Mouse (Mus musculus) kidney, postnatal 36 days (tissue): ENCODE measurements around the gene Map3k21.
A peak's percentile ranks its signal among the peaks of the same experiment; 100 is the strongest.

ENCODE experiments used
- DNase-seq, 2 experiments: peaks; one replicate each; pipeline ENCODE4 v3.0.0; 2021 to 2022; ENCODE audit warnings: mixed read lengths in 2 of 2

Gene Map3k21

DNA sequence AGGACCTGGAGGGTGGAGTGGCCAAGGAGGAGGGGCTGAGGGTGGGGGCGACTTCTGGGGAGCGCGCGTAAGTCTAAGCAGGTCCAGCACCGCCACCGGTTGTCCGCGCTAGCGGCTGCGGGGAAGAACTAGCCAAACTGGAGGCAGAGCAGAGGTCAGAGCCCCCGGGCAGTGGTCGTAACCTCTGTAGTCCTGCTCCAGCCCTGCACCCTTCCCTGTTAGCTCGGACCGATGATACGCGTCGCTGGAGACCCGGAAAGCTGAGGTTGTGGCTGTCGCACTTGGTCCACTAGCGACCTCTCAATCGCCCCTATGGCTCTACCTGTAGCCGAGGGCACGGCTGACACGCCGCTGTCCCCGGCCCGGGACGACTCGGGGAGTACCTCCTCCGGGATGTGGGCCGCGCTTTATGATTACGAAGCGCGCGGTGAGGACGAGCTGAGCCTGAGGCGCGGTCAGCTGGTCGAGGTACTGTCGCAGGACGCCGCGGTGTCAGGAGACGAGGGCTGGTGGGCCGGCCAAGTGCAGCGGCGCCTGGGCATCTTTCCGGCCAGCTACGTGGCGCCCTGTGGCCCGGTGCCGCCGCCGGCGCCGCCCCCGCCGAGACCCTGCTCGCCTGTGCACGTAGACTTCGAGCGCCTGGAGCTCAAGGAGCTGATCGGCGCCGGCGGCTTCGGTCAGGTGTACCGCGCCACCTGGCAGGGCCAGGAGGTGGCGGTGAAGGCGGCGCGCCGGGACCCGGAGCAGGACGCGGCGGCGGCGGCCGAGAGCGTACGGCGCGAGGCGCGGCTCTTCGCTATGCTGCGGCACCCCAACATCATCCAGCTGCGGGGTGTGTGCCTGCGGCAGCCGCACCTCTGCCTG, at the start of gene Map3k21:
Gene Map3k21 (plus strand): TSS at position 86 of the 864 bp plus-strand sequence.
- DNase-seq, result peak in 1 of 2 experiments; percentile 65

DNA sequence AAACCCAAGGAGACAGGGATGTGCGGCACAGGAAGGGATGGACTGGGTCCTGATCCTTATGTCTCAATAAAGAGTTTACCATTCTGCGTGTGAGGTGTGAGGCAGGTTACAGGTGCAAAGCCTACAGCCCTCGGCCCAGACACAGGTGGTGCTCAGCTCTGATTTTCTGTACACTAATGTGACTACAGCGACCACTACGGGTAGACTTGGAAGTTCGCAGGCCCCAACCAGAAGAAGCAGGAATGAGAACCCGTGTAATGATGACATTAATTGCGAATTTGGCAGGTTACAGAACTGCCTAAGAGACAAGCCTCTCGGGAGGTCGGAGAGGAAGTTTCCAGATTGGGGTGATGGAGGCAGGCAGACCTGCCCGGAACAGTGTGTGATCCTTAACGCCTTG, 44.1 kb upstream of the Map3k21 start:
- no peak for DNase-seq

DNA sequence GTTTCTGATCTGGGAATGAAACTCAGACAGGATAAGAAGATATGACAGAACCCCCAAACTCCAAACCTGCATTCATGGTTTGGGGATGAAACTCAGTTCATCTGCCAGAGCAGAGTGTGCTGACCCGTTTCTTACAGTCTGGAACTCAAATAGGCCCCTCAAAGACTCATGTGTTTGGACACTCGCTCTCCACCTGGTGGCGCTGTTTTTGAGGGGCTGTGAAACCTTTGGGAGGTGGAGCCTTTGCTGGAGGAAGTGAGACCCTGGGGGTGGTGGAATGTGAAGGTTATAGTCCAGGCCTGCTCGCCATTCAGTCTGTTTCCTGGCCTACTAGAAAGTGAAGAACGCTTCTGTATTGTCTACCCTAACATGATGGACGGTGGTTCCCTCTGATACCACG, 41.7 kb upstream of the Map3k21 start:
- no peak for DNase-seq

DNA sequence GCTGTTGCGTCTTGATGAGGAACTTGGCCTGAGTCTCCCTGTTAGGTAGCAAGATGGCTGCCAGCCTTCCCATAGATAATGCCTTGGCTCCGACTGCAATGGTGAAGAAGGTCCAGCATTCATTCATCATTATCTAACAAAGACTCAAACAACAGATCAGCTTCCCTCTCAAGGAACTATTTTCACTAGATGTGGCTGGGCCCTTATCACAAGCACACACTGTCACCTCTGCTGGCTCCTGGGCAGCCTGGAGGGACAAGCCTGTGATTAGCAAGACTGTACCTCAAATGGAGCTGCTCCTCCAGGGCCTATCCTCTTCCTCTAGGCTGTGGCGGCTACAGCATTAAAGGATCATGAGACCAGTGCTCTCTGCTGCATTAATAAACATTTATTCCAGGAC, 40.5 kb upstream of the Map3k21 start:
- DNase-seq, result no peak

DNA sequence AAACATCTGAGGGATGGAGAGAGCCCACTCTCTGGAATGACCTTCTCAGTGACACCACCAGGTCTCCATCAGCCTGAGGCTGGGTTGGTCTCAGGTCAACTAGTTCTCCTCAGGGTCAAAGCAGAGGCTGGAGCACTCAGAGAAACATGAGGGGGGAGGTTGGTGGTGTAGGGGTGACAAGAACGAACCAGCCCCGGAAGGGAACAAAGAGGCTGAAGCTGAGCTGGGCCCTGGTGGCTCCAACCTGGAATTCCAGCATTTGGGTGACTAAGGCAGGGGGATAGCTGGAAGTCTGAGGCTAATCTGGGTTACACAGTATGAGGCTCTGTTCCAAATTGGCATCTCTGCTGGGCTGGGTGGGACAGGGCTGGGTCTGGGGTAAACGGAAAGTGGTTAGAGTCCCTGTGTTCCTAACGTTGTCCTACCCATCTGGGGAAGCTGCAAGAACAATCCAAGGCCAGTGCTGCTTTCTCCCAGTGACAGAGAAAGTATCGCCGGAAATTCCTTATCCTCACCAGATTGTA, 40.0 kb upstream of the Map3k21 start:
- DNase-seq, result no peak

DNA sequence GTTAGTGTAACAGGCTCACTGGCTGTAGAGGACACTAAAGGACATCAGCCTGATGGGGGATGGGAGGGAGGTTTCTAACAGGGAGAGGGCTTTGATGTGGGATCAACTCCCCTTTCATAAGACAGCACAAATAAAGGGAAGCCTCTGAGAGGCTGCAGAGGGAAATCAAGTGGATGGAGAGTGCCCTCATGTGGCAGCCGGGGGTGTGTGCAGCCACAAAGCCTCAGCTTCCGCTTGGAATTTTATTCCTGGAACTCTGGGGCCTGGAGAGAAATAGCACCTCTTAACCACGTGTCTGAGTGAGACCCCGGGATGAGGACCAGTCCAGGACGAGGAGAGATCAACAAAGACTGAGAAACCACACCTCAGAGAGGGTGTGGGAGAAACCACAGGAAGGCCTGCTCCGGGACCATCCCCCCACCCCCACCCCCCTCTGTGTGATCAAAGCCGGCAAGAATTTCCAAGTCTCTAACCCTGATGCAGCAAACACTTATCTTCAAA, 39.4 kb upstream of the Map3k21 start:
- peak; percentile 42 to 79 for DNase-seq

DNA sequence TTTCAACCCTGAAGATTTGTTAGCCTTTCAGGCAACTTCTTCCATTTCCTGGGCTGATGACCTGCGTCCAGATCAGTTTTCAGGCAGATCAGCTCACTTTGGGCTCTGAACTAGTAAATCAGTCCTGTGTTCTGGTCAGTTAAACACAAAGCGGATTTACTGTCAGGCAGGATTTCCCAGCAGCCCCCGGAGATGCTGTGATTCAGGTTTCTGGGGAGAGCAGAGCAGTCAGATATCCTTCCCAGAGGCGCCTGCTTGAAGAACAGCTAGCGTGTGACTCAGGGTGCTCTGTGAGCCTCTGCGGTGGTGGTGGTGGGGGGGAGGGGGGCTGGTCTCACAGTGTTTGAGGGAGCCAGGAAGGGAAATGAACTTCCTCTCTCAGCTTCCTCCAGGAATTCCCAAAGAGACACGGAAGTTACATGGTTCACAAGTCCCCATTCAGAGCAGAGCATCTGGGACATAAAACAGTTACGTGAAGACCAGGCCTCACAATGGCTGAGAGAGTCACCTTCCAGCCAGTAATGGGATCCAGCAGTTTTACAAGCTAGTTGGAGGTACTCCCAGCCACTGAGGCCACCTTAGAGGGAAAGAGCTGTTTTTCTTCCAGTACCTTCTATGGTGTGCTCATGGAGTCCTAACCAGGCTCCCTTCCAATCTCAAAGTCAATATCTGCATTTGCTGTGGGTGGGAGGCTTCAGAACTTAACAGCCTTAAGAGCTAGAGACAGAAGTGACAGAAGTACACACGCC, 37.6 kb upstream of the Map3k21 start:
- DNase-seq, result peak in 1 of 2 experiments; percentile 16

DNA sequence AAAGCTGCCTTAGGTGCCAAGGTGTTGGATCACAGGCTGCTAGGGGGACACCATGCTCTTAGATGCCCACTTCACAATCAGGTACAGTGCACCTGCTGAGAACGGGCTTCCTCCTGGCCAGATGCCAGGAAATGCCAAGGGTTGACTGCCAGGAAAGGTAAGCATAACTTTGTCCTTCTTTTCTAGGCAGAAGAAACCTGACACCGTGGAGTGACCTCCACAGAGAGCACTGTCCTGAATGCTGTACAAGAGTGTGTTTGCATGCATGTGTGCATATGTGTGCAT, 37.1 kb upstream of the Map3k21 start:
- peak; percentile 17 to 51 for DNase-seq

DNA sequence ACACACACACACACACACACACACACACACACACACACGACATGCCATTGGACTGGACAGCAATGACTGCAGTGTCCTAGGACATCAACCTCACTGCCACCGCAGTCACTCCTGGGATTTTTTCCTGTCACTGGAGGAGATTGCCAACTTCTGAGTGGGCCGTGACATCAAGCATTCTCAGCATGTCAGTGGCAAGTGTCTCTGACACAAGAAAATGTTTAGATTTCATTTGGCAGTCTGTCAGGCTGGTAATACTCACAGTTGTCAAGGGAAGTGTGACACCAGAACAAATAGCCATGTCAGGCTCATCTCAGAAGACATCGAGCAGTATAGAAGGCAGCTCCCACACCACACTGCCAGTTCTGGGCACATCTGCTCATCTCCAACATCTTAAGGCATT, 29.8 kb upstream of the Map3k21 start:
- DNase-seq, result no peak

DNA sequence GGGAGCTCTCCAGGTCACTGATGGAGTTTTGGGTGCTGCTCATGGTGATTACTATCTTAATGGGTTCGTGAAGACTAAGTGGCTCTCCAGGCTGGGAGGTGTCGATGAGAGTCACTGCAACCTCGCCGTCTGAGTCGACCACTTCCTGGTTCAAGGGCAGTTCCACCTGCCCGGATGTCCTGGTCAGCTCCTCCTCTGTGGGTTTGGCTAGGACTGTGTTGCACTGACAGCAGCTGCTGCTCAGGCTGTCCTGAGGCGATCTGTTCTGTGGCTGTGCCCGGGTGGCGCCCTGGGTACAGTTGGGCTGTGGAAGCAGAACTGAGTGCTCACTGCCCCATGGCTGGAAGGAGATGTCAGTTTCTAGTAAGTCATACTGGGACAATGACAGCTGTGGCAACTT, 22.7 kb upstream of the Map3k21 start:
- DNase-seq, result peak; percentile 26 to 48

DNA sequence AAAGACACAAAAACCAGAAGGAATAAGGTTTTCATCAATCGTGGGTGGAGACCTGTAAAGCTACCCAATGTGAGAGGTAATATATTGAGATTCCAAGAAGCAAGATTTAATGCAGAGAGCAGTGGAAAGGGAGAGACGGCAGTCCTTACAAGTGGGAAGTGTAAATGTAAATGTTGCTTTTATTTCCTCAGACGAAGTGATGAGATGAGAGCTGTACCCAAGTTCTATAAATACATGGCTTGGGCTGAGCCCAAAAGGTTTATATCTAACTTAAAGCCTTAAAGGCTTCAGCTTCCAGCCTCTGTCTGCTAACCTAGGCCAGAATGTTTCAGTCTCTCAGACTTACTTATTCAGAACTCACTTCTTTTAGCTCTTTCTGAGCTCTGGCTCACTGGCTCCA, 20.3 kb upstream of the Map3k21 start:
- no peak for DNase-seq

DNA sequence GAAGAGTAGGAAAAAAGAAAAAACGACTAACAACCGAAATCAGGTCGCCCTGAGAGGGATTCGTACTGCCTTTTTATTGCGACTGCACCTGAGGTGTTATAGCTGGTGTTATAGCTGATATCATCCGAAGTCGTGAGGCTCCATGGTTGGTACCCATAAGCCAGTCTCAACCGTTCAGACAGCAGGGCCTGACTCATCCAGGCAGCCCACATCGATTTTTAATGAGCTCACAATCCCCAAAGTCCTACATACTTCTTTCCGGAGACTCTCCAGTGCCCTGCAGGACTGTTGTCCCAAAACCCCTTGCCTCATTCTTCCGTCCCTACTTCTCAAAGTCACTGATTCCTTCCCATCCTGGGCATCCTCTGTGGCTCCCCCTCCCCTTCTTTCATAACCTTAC, 12.9 kb upstream of the Map3k21 start:
- no peak for DNase-seq

DNA sequence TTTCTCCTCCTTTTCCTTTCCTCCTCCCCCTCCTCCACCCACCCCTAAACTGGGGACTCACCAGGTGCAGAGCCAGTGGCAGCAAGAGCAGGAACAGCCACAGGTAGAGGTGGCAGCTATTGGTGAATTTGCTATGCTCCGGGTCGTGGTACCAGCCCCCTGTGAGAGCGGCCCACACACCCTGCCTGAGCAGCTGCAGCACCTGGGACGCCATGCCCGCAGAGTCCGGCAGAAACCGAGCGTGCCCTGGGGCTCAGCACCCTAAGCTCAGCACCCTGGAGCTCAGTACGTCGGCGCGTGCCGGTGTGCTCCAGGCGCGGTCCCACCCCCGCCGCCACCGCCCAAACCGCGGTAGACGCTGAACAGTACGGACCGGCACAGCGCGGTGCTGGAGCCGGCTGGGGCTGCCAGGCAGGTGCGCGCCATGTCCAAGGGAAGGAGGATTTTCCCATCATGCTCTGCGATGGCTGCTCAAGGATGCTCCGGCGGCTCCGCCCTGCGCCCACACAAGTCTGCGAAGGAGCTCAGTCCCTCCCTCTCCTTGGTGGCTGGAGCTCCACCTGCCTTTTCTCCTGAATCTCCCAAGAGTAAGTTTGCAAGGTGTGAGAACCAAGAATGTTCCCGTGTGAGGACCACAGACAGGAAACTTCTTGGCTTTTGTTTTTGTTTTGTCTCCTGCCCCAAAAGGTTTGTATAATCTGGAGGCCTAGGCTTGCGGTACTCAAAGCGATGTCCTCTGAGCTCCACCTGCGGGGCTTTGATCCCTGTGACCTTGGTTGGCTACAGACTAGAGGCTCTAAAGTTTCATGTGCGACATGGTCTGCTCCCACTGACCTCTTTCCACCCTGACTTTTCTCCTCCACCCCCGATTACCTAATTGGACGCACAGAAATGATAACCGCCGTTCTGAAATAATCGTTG, 12.1 kb upstream of the Map3k21 start, which contains the start of gene Pcnx2:
Gene Pcnx2 (minus strand): TSS at position 450 of the 921 bp plus-strand sequence.
- DNase-seq, result no peak

DNA sequence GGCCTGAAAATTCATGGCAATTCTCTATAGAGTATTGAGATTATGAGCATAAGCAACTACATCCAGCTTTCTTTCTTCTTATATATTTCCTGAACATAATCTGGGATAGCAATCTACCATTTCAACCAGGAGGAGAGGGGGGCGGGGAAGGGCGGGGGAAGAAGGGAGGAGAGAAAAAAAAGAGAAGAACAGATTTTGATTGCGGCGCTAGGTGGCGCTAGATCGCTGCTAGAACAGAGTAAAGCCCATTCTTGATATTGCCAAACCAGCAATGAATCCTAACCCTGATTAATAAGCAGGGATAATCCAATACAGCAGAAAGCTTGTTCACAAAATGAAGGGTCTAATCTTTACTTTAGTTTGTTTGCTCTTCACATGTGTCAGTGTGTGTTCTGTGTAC, 11.4 kb upstream of the Map3k21 start:
- peak in 1 of 2 experiments; percentile 82 for DNase-seq

DNA sequence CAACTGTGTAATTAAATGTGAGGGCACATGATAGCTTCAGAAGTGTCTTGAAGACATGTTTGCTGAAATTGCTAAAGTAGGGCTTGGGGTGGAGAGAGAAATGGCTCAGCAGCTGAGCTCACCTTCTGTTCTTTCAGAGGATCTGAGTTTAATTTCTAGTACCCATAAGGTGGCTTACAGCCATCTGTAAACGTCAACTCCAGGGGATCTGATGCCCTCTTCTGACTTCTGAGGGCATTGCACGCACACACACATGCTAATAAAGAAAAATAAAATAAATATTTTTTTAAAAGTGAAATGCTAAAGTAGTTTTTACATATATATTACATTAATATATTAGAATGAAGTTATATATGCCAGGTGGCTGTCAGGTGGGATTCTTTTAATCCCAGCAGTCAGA, 9.1 kb upstream of the Map3k21 start:
- DNase-seq, result peak in 1 of 2 experiments; percentile 41

DNA sequence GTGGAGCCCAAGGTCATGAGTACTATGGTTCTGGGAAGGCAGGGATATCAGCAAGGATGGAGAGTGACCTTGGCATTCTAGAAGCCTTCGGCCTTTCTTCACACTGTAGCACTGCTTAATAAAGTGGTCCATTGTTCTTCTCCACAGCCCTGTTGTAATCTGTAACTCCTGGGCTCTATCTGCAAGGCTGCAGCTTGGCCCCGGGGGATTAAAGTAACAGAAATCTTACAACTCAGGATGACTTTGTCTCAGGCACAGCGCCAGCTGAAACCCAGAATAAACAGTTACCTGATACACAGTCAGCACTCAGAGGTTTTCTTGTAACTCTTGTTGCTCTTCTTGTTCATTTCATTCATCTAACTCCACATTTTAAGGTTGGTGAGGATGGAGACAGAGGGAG, 7.7 kb upstream of the Map3k21 start:
- DNase-seq, result no peak

DNA sequence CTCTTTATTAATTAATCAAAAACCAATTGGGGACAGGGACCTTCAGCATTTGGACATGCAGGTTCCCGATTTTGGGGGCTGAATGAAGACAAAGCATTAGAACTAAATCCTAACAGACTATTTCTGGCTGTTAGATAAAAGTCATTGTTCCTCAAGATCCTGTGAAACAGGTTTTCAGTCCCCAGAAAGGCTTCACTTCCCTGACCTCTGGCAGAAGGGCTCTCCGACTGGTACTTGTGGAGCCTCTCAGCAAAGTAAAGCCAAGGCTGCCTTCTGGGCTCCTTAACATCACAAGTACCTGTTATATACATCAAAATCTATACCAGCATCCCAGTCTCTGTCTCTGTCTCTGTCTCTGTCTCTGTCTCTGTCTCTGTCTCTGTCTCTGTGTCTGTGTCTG, 4.9 kb upstream of the Map3k21 start:
- no peak for DNase-seq

DNA sequence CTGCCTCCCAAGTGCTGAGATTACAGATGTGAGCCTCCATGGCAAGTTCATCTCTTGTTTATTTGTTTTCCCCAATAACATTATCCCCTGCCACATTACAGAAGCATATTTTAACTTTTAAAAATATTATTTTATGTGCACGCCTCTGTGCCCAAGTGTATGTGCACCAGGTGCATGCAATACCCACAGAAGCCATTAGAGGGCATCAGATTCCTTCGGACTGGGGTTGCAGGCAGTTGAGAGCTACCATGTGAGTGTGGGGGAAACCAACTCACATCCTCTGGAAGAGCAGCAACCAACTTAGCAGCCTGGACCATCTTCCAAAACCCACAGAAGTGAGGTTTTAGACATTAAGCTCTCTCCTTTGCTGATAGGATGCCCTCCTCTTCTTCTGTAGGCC, 2.9 kb upstream of the Map3k21 start:
- peak in 1 of 2 experiments; percentile 43 for DNase-seq

DNA sequence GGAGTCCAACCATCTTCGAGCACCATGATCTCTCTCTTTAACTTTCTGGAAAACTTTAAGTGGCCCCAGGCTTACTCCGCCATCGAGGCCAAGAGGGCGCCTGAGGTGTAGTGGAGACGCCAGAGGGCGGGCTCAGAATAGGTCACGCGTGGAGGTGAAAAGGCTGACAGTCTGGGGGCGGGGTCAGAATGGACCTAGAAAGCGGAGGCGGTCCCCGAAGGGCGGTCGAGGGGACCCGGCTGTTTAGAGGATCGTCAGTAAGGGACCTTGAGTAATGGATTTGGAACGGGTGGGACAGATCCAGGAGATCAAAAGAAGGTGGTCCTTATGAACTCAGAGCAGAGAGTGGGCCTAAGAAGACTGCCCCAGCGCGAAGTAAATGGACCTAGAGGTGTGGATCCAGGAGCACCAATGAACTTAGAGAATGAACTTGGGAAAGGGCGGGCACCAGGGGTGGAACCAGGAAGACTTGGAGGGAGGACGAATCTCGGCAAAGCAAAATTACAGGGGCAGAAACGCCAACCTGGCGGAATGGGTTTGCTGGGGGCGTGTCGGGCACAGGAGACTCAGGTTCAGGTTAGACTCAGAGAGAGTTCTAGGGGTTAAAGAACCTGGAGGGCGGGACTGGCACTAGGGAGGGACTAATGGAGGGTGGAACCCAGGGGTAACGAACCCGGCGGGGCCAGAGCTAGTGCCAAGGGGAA, 437 bp upstream of the Map3k21 start:
- peak; percentile 89 to 95 for DNase-seq

DNA sequence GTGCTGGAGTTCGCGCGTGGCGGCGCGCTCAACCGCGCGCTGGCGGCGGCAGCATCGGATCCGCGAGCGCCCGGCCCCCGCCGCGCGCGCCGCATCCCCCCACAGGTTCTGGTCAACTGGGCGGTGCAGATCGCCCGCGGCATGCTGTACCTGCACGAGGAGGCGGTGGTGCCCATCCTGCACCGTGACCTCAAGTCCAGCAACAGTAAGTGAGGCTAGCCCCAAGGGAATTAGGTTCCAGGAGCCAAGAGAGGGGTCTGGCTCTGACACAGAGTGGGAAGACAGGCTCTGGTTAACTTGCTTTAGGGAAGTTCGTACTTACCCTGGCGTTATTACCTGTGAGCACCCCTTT, 955 bp downstream of the Map3k21 start:
- DNase-seq, result peak in 1 of 2 experiments; percentile 58

DNA sequence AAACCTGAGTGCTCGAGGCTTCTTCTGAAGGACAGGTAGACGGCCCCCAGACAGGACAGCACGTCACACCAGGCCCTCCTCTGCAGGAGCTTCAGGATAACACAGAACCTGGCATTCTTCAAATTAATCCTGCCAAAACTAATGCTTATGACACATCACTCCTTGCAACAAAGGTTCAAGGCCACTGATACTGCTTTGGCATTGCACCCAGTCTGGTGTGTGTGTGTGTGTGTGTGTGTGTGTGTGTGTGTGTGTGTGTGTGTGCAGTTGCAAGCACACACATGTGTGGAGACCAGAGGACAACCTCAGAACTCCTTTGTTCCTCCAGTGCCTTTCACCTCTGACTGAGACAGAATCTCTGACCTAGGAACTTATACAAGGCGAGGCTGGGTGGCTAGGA, 3.0 kb downstream of the Map3k21 start:
- no peak for DNase-seq

DNA sequence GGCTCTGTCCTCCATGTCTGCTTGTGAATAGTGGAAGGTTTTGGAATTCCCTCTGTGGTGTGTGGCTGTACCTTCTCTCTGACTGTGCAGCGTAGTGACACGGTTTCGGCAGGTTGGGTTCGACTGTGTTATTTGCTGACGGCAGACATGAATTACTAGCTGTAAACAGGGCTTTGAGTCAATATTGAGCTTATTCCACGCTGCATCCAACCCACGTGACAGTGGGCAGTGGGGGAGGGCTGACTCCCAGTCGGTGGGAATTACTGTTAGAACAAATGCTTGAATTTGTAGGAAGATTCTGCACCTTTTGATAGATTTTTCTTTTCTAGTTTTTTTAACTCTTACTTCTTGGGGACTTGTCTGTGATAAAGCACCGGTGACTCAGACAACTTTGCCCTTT, 4.1 kb downstream of the Map3k21 start:
- DNase-seq, result peak in 1 of 2 experiments; percentile 25
